Mouse (Mus musculus): ENCODE results near the gene Gpr34.

Gene Gpr34

DNA sequence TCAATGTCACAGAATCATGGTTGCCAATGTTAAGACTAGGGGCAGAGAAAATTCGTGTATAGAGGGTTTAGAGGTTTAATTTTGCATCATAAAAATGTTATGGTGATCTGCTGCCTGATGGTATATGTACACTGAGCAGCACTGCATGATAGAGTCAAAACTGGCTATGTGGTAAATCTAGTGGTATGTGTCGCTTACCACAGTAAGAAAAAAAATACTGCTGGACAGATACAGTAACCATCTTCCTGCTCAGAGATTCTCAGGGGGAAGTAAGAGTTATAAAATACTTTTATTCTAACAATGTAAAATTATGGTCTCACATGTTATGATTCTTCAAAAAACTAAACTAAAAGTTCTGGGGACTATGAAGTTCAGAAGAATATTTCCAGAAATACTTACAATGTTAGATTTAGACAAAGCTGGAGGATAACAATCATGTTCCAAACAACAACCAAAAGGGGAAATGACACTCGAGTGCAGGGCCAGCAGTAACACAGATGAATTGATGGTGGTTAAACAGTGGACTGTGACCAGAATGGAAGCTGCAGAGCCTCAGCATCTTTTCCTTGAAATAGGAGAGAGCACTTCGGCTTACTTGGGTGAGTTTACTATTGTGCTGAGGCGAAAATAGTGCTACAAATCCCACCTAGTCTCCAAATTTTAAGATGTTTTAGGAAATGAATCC lies at the start of gene Gpr34:
Gene Gpr34 (plus strand): TSS at position 491 of the 685 bp plus-strand sequence.
- CTCF ChIA-PET = no interaction called here

DNA sequence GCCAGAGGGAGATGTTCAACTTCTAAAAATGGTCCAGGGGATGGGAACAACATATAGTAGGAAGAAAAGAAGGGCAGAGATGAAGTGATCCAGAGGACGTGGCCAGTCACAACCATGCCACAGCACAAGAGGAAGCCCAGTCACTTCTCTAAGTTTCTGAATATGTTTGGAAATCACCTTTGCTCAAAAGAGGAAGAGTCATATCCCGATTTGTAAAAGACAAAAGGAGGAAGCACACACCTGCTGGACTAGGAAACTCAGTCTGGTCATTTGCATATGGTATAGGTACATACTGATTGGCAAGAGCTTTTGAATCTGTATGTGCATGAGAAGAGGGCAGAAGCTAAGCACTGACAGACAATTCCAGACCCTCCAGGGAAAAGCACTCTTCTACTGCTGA lies 32.5 kb upstream of the Gpr34 start:
- CTCF ChIA-PET = no interaction called here

DNA sequence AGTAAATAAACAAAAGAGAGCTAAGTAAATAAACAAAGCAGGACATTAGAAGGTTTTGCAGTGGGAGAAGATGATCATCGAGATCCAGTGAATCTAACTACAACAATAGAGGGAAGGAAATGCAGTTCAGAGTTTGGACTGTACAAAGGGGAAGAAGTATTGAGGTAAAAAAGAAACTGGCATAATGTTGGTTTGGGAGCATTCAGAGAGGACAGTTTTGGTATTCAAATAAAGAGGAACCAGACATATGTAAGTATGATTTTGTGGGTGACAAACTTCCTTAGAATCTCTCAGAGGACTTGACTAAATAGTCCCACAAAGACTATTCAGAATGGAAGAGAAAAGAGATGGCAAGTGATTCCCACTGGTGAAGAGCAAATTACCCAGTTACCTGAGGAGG lies 31.9 kb upstream of the Gpr34 start:
- CTCF ChIA-PET = no interaction called here

DNA sequence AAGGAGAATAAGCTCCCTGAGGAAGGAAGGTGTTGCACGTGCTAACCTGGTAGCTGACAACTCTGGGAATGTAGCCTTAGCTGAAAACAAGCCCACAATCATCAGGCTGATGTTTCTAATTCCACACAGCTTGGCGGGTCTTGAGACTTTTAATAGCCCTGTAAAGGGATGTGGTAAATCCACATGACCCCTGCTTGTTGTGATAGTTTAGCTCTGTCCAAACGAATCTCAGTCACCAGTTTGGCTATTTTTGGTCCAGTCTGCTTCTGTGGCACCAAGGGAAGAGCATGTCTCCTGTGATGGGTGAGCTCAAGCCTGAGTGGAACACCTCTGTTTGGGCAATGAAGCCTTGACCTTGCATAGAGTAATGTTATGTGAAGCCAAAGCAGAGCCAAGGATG lies 25.1 kb upstream of the Gpr34 start:
- CTCF ChIA-PET = no interaction called here

GRCm38 (mm10) chrX:13607752-13608151 lies 24.1 kb upstream of the Gpr34 start:
- CTCF ChIA-PET = interaction anchor here (0.6 kb wide), 1 partner anchor 768 kb away, joined by 8 read pairs; no protein-coding TSS in a partner anchor

DNA sequence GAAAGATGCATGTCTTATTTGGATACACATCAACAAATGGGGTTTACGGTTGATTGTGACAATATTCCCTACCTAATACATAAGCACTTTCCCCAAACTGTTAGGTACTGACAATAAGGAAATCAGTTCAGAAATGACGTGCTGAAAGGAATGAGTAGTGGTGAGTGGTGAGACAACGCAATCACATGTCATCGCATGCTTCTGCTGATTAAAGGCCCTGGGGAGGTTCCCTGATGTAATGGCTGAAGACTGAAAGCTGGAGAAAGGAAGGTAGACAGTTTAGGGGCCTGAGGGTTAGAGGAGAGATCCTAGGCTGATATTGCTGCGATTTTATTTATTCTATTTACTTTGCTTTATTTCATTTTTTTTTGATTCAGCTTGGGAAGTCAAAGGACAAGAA lies 20.8 kb upstream of the Gpr34 start:
- CTCF ChIA-PET = no interaction called here

DNA sequence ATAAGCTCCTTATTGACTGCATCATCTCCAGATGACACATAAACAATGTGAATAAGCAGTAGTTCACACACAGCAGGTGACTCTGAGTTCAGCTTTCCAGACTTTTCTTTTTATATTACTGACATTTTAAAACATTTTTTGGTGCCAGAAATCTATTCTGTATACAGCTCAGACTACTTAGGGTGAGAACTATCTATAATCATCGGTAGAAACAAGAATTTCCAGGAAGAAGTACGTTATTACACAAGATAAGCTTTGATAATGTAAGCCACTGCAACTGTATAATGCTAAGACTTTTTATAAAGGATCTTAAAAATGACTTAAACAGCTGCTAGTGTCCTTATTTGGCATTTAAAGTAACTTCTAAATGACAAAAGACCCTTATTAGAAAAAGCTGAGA lies 19.8 kb upstream of the Gpr34 start:
- CTCF ChIA-PET = no interaction called here

DNA sequence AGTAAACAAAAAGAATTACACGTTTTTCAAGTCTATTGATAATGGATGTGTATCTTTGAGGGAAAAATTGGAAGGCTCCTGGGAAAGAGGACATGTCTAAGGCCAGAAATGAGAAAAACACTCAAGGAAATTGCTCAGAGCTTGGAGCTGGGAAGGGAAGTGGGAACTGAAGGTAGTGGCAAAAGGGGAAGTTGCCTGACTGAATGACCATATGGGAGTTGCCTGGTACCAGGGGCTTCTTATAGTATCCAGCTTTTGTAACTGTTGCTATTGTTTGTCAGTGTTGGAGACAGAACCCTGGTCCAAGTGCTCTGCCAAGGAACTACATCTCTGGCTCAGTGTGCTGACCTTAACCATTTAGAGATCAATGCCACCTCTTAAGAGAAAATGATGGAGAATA lies 15.2 kb upstream of the Gpr34 start:
- CTCF ChIA-PET = interaction anchor here (0.6 kb wide), 1 partner anchor 12 kb away, joined by 3 read pairs; no protein-coding TSS in a partner anchor

GRCm38 (mm10) chrX:13617294-13617693 lies 14.6 kb upstream of the Gpr34 start:
- CTCF ChIA-PET = no interaction called here

DNA sequence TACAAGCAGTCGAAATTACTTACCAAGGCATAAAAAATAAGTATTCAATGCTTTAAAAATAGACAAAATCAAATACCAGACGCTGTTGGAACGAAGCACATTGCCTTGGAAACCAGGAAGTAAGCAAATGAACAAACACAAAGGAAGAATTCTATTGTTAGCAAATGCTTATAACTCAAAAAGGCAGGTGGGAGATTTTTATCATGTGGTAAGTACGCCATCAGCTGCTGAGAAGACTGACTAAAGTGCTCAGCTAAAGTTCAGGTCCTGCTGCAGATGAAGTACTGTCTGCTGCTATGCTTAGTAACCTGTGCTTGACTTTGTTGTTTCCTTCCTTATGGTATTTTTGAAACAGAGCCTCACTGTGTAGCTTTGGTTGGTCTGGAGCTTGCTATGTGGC lies 13.4 kb upstream of the Gpr34 start:
- CTCF ChIA-PET = no interaction called here

- CTCF ChIA-PET = no interaction called here
These were observed 10.4 kb upstream of the Gpr34 start for GRCm38 (mm10) chrX:13621473-13621872.

GRCm38 (mm10) chrX:13622654-13623053 lies 9.2 kb upstream of the Gpr34 start:
- CTCF ChIA-PET = no interaction called here

DNA sequence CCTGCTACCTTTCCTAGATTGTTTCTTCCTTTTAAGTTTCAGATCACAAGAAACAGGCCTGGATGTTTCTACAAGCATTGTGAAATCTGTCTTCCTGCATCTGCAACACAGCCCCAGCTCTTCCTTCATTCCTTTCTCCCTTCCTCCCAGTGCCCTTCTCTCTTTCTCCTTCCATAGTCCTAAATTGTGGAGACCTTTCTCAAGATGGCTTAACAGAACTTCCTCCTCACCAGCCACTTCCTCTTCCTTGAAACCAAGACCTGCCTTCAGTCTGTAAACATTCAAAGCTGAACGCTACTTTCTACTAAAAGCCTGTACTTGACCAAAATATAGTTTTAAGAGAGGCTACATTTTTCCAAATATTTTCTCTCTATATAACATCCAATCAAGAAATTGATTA lies 4.5 kb downstream of the Gpr34 start:
- CTCF ChIA-PET = no interaction called here

DNA sequence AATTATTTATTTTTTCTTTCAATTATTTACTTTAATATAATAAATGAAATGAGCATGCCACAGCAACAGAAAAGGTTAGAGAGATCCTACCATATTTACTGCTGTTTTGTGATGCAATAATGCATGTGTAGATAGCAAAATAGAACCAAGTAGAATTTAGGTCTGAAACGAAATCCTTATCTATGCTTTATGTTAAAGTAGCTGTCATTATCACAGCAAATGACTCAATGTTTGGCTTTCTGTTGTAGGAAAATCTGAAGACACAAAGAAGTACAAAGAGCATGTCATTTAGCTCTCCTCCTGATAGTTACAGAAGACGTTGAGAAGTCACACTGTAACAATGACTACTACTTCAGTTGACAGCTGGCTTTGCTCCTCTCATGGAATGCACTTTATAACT lies 7.0 kb downstream of the Gpr34 start:
- CTCF ChIA-PET = no interaction called here

- CTCF ChIA-PET = no interaction called here
These were observed 20.0 kb downstream of the Gpr34 start for GRCm38 (mm10) chrX:13651889-13652288.

DNA sequence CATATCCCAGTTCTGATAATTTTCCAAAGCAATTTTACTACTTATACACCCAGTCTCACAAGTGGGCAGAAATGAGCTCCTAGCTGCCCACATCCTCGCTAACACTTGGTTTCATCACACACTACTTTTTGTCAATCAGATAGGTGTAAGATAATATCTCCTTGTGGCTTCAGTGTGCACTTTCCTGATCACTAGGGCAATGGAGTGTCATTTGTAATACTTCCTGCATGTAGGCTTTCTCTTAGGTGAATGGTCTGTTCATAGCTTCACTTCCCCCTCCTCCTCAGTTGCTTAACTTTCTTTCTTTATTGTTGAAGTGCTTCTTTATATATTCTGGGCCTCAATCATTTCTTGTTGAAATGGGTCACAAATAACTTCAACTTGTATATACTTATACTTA lies 20.4 kb downstream of the Gpr34 start:
- CTCF ChIA-PET = no interaction called here

DNA sequence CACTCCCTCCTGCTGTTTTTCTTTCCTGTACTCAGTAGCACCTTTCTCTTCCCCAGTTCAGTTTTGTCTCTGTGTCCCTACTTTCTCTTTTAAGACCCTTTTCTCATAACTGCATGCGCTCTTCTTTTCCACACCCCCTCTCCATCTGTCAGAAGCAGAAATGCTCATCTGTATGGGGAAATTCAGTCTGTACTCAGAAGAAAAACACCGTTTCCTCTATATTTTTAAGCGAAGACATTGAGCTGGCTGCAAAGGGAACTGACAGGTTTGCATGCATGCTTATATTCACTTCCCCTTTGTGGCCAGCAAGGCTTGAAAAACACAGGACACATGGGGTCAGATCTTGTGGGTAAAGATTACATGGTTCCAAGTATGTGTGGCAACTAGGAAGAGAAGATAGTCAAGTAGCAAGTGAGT lies 23.1 kb downstream of the Gpr34 start:
- CTCF ChIA-PET = no interaction called here

DNA sequence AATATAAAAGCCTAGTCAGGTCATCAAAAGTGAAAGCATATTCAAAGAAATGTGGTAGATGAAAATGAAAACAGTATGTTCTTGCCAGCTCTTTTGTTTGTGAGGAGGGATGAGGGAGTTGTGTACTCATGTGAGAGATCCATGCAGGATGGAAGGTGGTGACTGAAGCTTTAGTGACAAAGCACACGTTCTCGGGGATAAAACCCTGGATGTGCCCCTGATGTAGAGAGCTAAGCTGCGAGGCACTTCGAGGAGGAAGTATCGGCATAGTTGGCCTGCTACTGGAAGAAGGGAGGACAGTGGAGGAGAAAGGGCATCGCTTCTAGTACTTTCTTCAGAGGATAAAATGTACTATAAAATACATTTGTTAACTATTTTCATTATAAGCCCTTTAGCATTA lies 24.0 kb downstream of the Gpr34 start:
- CTCF ChIA-PET = interaction anchor here (1.2 kb wide), 1 partner anchor 431 kb away, joined by 5 read pairs; no protein-coding TSS in a partner anchor

DNA sequence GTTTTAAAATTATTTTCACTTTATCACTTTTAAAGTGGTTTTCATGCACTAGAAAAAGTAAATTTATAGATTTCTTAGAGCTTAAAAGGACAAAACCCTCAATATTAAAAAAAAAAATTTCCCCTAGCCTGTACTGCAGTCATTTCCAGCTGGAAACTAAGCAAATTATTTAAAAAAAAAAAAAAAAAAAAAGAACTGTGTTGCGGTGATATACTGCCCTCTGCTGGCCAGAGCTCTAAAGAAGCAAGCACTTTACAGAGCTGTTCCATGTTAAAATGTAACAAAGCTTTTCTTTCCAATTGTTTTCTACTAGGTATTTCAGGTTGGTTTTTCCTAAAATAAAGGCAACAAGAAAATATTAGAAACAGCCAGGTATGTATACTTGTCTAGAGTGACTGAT lies 24.8 kb downstream of the Gpr34 start:
- CTCF ChIA-PET = interaction anchor here (1.2 kb wide), 1 partner anchor 432 kb away, joined by 5 read pairs; no protein-coding TSS in a partner anchor

DNA sequence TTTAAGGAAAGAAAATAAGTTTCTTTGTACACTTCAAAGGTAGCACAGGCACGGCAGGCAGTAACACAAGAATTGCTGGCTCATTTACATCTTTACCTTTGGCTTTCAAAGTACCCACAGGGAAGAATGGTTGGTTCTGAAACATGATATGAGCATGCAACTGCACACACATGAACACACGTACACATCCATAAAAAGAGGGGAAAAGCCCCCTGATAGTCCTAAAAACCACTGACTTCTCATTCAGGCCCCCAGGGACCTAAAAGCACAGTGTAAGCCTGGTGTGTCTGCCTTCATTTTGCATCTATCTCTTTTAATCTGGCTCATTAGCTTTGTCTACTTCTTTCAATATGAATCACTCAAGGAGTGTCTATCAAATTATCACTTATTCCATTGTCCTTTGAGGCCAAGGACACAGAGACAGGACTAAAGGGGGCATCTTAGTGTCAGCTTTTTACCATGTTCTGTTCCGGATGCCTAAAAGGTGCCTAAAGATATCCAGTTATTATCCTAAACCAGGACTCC lies 26.8 kb downstream of the Gpr34 start:
- CTCF ChIA-PET = no interaction called here

- CTCF ChIA-PET = no interaction called here
These were observed 27.5 kb downstream of the Gpr34 start for GRCm38 (mm10) chrX:13659201-13659890.

- CTCF ChIA-PET = interaction anchor here (0.7 kb wide), 1 partner anchor 84 kb away, joined by 3 read pairs; no protein-coding TSS in a partner anchor
These were observed 29.2 kb downstream of the Gpr34 start, which contains the start of gene Gpr82 for GRCm38 (mm10) chrX:13661063-13661462. Gene Gpr82, plus strand, starts transcription at chrX:13661363.

DNA sequence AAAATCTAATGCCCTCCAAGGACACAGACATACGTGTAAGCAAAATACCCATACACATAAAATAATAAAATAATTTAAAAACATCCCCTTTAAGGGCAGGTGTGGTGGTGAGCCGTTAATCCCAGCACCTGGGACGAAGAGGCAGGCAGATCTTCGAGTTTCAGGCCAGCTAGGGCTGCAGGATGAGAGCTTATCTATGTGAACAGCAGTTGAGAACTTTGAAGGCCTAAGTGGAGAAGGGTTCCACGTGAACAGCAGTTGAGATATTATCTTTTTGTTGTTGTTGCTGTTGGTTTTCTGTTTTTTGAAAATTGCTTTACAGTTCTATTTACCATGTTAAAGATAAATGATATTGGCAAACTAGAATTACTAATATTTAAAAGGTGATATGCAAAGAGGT lies 37.0 kb downstream of the Gpr34 start:
- CTCF ChIA-PET = no interaction called here
